Mouse (Mus musculus): ENCODE results near the gene Adamts20. TPM values are rescaled to one million over a fixed set of nuclear protein-coding genes. Genes with fewer than 3 reads are reported as not detected.

The Adamts20 gene
- polyA plus RNA-seq, 1 experiment from 2014 or later: 3.5 TPM

GRCm38 (mm10) chr15:94227388-94227787 is 237.8 kb downstream of the Adamts20 start:
- no peaks in the 10 kb centered on the region for H3K4me1 ChIP-seq
- WGBS: 89% methylated on average over 1 of the region's 1 CpGs

GRCm38 (mm10) chr15:94223101-94223500 is 242.1 kb downstream of the Adamts20 start:
- Histone ChIP-seq H3K36me3 (no peaks in the 10 kb centered on the region), H3K4me3 (no peak overlapping the region), H3K27me3 (ENCODE audit: low read depth, poor library complexity, severe bottlenecking) (no peaks in the 10 kb centered on the region), H3K4me1 (no peaks in the 10 kb centered on the region), H3K9me3 (replicated peaks) (no peaks in the 10 kb centered on the region), H3K27ac (replicated peaks) (no peak overlapping the region)
- no peak for DNase-seq (ENCODE audit: low spot score)
- WGBS: 60% methylated on average over 8 of the region's 8 CpGs

More at GRCm38 (mm10) chr15:94227388-94227787, 237.8 kb downstream of the Adamts20 start:
- H3K9me3 ChIP-seq (replicated peaks): no peaks in the 10 kb centered on the region
- H3K27ac ChIP-seq (replicated peaks): no peak overlapping the region
- DNase-seq (ENCODE audit: low spot score): no peak
- no peaks in the 10 kb centered on the region for H3K27me3 ChIP-seq (ENCODE audit: low read depth, poor library complexity, severe bottlenecking)
- H3K36me3 ChIP-seq: no peaks in the 10 kb centered on the region
- no peak overlapping the region for H3K4me3 ChIP-seq

GRCm38 (mm10) chr15:94220686-94221085 is 244.5 kb downstream of the Adamts20 start:
- Histone ChIP-seq H3K27me3 (ENCODE audit: low read depth, poor library complexity, severe bottlenecking) (no peaks in the 10 kb centered on the region), H3K4me1 (no peaks in the 10 kb centered on the region), H3K4me3 (no peak overlapping the region), H3K9me3 (replicated peaks) (no peaks in the 10 kb centered on the region), H3K27ac (replicated peaks) (no peak overlapping the region), H3K36me3 (no peaks in the 10 kb centered on the region)
- no peak for DNase-seq (ENCODE audit: low spot score)
- WGBS: 84% methylated on average over 8 of the region's 8 CpGs

Other genes with a start within 250 kb of the Adamts20 start
- gene Pus7l, start 78.1 kb upstream of the Adamts20 start, polyA plus RNA-seq (2016; fragmentation: Nextera tagmentation; extraction: Ambion mirVana): 8.8 and 9.0 TPM in 2 replicates
- 2.4 and 3.3 TPM in 2 replicates for gene Irak4, start 78.2 kb upstream of the Adamts20 start, polyA plus RNA-seq (2016; fragmentation: Nextera tagmentation; extraction: Ambion mirVana)
- gene Twf1, start 124.5 kb upstream of the Adamts20 start, polyA plus RNA-seq (2016; fragmentation: Nextera tagmentation; extraction: Ambion mirVana): 91.0 and 104 TPM in 2 replicates
- gene Tmem117, start 163.8 kb upstream of the Adamts20 start, polyA plus RNA-seq (2016; fragmentation: Nextera tagmentation; extraction: Ambion mirVana): 1.1 and 1.7 TPM in 2 replicates

Measured in midbrain, embryonic 10.5 days (tissue).